Mouse (Mus musculus) forebrain, embryonic 16.5 days (tissue): ENCODE measurements at regions not wholly inside any gene's neighbourhood (a gene's known extent, or its start where the extent isn't known, plus 50 kb on each side); places are given as distances from the start of the nearest gene placed in this dataset.

Experiments used
- ATAC-seq: fragments of 200-750 bp; cut with Nextera tagmentation; 2 replicates; pipeline ENCODE4 v1.8.0; 2017; ENCODE audit warnings: mild to moderate bottlenecking, moderate library complexity
- H3K27ac ChIP-seq: fragments of 300-500 bp; sonication (generic); 2 replicates; pipeline ENCODE4 v1.5.1; 2014; ENCODE audit warnings: low read length, control low read depth
- H3K27me3 ChIP-seq: fragments of 300-500 bp; sonication (generic); replicated peaks from 2 replicates; pipeline ENCODE4 v1.6.1; 2014; ENCODE audit warnings: low read length; ENCODE audit not compliant: control insufficient read depth, insufficient read depth
- H3K36me3 ChIP-seq: fragments of 300-500 bp; sonication (generic); 2 replicates; pipeline ENCODE4 v1.6.1; 2014; ENCODE audit not compliant: control insufficient read depth, insufficient read depth
- H3K4me1 ChIP-seq: fragments of 300-500 bp; sonication (generic); replicated peaks from 2 replicates; pipeline ENCODE4 v1.6.1; 2014; ENCODE audit warnings: low read length; ENCODE audit not compliant: control insufficient read depth, insufficient read depth
- H3K4me2 ChIP-seq: fragments of 300-500 bp; sonication (generic); 2 replicates; pipeline ENCODE4 v1.6.1; 2014; ENCODE audit warnings: mild to moderate bottlenecking, low read length, control low read depth
- H3K4me3 ChIP-seq: fragments of 300-500 bp; sonication (generic); replicated peaks from 2 replicates; pipeline ENCODE4 v1.5.1; 2014; ENCODE audit warnings: mild to moderate bottlenecking, low read length, control low read depth
- H3K9ac ChIP-seq: fragments of 300-500 bp; sonication (generic); replicated peaks from 2 replicates; pipeline ENCODE4 v1.6.1; 2014; ENCODE audit warnings: low read depth, low read length, control low read depth
- H3K9me3 ChIP-seq: fragments of 300-500 bp; sonication (generic); 2 replicates; pipeline ENCODE4 v1.6.1; 2016; ENCODE audit warnings: low read length; ENCODE audit not compliant: control insufficient read depth
- WGBS: fragments of 180-500 bp; shearing (Covaris S2); extraction: QIAGEN DNeasy Blood & Tissue Kit; methylation state at CpG from one replicate; pipeline ENCODE4 v1.1.7; 2014; 5-methylcytosine and 5-hydroxymethylcytosine counted together

GRCm38 (mm10) chr13:101473349-101473748 lies 294.7 kb downstream of the Pik3r1 start:
- no peaks in the 10 kb centered on the region for H3K36me3 ChIP-seq
- no peak overlapping the region for H3K9ac ChIP-seq
- no peak overlapping the region for H3K4me2 ChIP-seq
- H3K27ac ChIP-seq: no peak overlapping the region
- no peaks in the 10 kb centered on the region for H3K27me3 ChIP-seq
- H3K4me3 ChIP-seq: no peak overlapping the region
- peaks cover 5% of the 10 kb centered on the region; the same call in 1 of the 2 replicates for H3K4me1 ChIP-seq
- WGBS: 90% methylated on average over 8 of the region's 8 CpGs
- ATAC-seq: no peak
- H3K9me3 ChIP-seq: no peaks in the 10 kb centered on the region; the same call in 1 of the 2 replicates

GRCm38 (mm10) chr13:101470560-101471247 lies 297.3 kb downstream of the Pik3r1 start:
- whole genome bisulfite sequencing: 49% methylated on average over 20 of the region's 20 CpGs
- no peak overlapping the region for H3K4me3 ChIP-seq
- H3K9ac ChIP-seq: no peak overlapping the region
- no peak overlapping the region for H3K27ac ChIP-seq
- H3K27me3 ChIP-seq: no peaks in the 10 kb centered on the region
- H3K4me2 ChIP-seq: no peak overlapping the region
- H3K9me3 ChIP-seq: no peaks in the 10 kb centered on the region
- peaks cover 5% of the 10 kb centered on the region; the same call in 1 of the 2 replicates for H3K4me1 ChIP-seq
- H3K36me3 ChIP-seq: no peaks in the 10 kb centered on the region
- ATAC-seq: peak; percentile 75

GRCm38 (mm10) chr13:101465748-101466127 lies 302.3 kb downstream of the Pik3r1 start:
- H3K27me3 ChIP-seq: no peaks in the 10 kb centered on the region
- H3K4me1 ChIP-seq: peaks cover 3% of the 10 kb centered on the region; the same call in 1 of the 2 replicates
- no peak overlapping the region for H3K9ac ChIP-seq
- ATAC-seq: no peak
- no peaks in the 10 kb centered on the region for H3K36me3 ChIP-seq
- H3K27ac ChIP-seq: no peak overlapping the region
- H3K4me3 ChIP-seq: no peak overlapping the region
- no peaks in the 10 kb centered on the region for H3K9me3 ChIP-seq
- 94% methylated on average over 3 of the region's 3 CpGs for WGBS
- no peak overlapping the region for H3K4me2 ChIP-seq

- WGBS: 61% methylated on average over 7 of the region's 7 CpGs
- H3K27ac ChIP-seq: no peak overlapping the region
- no peaks in the 10 kb centered on the region for H3K4me1 ChIP-seq
- H3K36me3 ChIP-seq: no peaks in the 10 kb centered on the region
- no peak for ATAC-seq
- H3K27me3 ChIP-seq: no peaks in the 10 kb centered on the region
- H3K9me3 ChIP-seq: no peaks in the 10 kb centered on the region
- H3K9ac ChIP-seq: no peak overlapping the region
- H3K4me3 ChIP-seq: no peak overlapping the region
- H3K4me2 ChIP-seq: no peak overlapping the region
Measured at GRCm38 (mm10) chr13:101464928-101465747, 302.9 kb downstream of the Pik3r1 start.

GRCm38 (mm10) chr13:101456926-101457325 lies 311.1 kb downstream of the Pik3r1 start:
- H3K9ac ChIP-seq: no peak overlapping the region
- no peak overlapping the region for H3K27ac ChIP-seq
- H3K27me3 ChIP-seq: no peaks in the 10 kb centered on the region
- no peak overlapping the region for H3K4me2 ChIP-seq
- H3K4me1 ChIP-seq: no peaks in the 10 kb centered on the region
- ATAC-seq: no peak
- H3K4me3 ChIP-seq: no peak overlapping the region
- H3K36me3 ChIP-seq: no peaks in the 10 kb centered on the region
- 60% methylated on average over 2 of the region's 2 CpGs for WGBS
- H3K9me3 ChIP-seq: no peaks in the 10 kb centered on the region

- no peak overlapping the region for H3K4me2 ChIP-seq
- H3K4me3 ChIP-seq: no peak overlapping the region
- H3K9ac ChIP-seq: no peak overlapping the region
- H3K9me3 ChIP-seq: no peaks in the 10 kb centered on the region
- no peaks in the 10 kb centered on the region for H3K4me1 ChIP-seq
- no peak overlapping the region for H3K27ac ChIP-seq
- H3K27me3 ChIP-seq: no peaks in the 10 kb centered on the region
- ATAC-seq: no peak
- no peaks in the 10 kb centered on the region for H3K36me3 ChIP-seq
Measured at GRCm38 (mm10) chr13:101454276-101454675, 313.7 kb downstream of the Pik3r1 start.

- Histone ChIP-seq H3K4me1 (no peaks in the 10 kb centered on the region), H3K27ac (no peak overlapping the region), H3K36me3 (no peaks in the 10 kb centered on the region), H3K4me2 (no peak overlapping the region), H3K27me3 (no peaks in the 10 kb centered on the region), H3K9ac (no peak overlapping the region), H3K9me3 (no peaks in the 10 kb centered on the region), H3K4me3 (no peak overlapping the region)
- WGBS: 47% methylated on average over 6 of the region's 6 CpGs
- peak; percentile 55; the same call in 1 of the 2 replicates for ATAC-seq
Measured at GRCm38 (mm10) chr13:101450501-101450900, 317.5 kb downstream of the Pik3r1 start.

GRCm38 (mm10) chr13:101439517-101439916 lies 328.5 kb downstream of the Pik3r1 start:
- no peaks in the 10 kb centered on the region for H3K9me3 ChIP-seq
- H3K36me3 ChIP-seq: no peaks in the 10 kb centered on the region
- H3K4me2 ChIP-seq: no peak overlapping the region
- 58% methylated on average over 3 of the region's 3 CpGs for WGBS
- no peak overlapping the region for H3K4me3 ChIP-seq
- no peak overlapping the region for H3K27ac ChIP-seq
- ATAC-seq: no peak
- no peaks in the 10 kb centered on the region for H3K27me3 ChIP-seq
- H3K9ac ChIP-seq: no peak overlapping the region
- H3K4me1 ChIP-seq: no peaks in the 10 kb centered on the region

- no peak overlapping the region for H3K9ac ChIP-seq
- H3K27me3 ChIP-seq: no peaks in the 10 kb centered on the region
- no peak overlapping the region for H3K4me3 ChIP-seq
- 36% methylated on average over 6 of the region's 6 CpGs for WGBS
- H3K36me3 ChIP-seq: no peaks in the 10 kb centered on the region
- no peak for ATAC-seq
- H3K9me3 ChIP-seq: no peaks in the 10 kb centered on the region
- no peak overlapping the region for H3K4me2 ChIP-seq
- H3K27ac ChIP-seq: no peak overlapping the region
- H3K4me1 ChIP-seq: no peaks in the 10 kb centered on the region
Measured at GRCm38 (mm10) chr13:101439041-101439440, 329.0 kb downstream of the Pik3r1 start.
